ENCODE assay signal across 9 mouse cellular contexts in genomic region chr6:73334995-73335394, GRCm38 (mm10).
DNase-seq lines count a peak whose midpoint lies in the region.
"Had no signal": no experiment of that assay in that cellular context is flagged by ENCODE, and none has a peak within 500 bp of the region (broad histone marks: within the 10 kb centered on the region; RNA-seq: fewer than 3 reads in every experiment).

No protein-coding gene starts in this region.

- peak; percentile 29 for DNase-seq in embryo, embryonic 10.5 days (ENCODE audit: low spot score)
- DNase-seq in embryo, embryonic 9.5 days (ENCODE audit: extremely low spot score): no peak
- DNase-seq in kidney, postnatal 14 days: peak; percentile 10
- no peak for DNase-seq in kidney, adult 11 months
- DNase-seq in right cerebral cortex, postnatal 14 days: peak; percentile 54
- no peak for DNase-seq in right cerebral cortex, adult 18-20 months
- DNase-seq in retina, postnatal 7 days (ENCODE audit: low read depth, low spot score): peak; percentile 25
- DNase-seq in ovary, postnatal 14 days (ENCODE audit: low spot score): no peak
- DNase-seq: adrenal gland, adult 8-10 months had no signal

Comparison
In these comparisons a context has a peak if more than half of its experiments do, and no peak if none do; other contexts are left out.
1. DNase-seq: peak in embryo, embryonic 10.5 days (single experiment), kidney, postnatal 14 days (single experiment), right cerebral cortex, postnatal 14 days (single experiment) and retina, postnatal 7 days (single experiment); none in embryo, embryonic 9.5 days (single experiment), kidney, adult 11 months (single experiment), right cerebral cortex, adult 18-20 months (single experiment) and ovary, postnatal 14 days (single experiment).